Mouse (Mus musculus) spleen, adult 2 months (tissue): Measurements from ENCODE around the gene Mre11a.

Experiments
- CTCF ChIP-seq: fragments of 200-500 bp; IDR thresholded peaks from 2 replicates; pipeline ENCODE4 v1.5.1; 2011; ENCODE audit warnings: mild to moderate bottlenecking, inconsistent platforms; ENCODE audit not compliant: insufficient read depth, insufficient read length, insufficient replicate concordance; ENCODE audit errors: extremely low read depth
- POLR2A ChIP-seq: fragments of 200-500 bp; IDR thresholded peaks from 2 replicates; pipeline ENCODE4 v1.6.1; 2011; ENCODE audit warnings: low read depth, low read length, inconsistent platforms

DNA sequence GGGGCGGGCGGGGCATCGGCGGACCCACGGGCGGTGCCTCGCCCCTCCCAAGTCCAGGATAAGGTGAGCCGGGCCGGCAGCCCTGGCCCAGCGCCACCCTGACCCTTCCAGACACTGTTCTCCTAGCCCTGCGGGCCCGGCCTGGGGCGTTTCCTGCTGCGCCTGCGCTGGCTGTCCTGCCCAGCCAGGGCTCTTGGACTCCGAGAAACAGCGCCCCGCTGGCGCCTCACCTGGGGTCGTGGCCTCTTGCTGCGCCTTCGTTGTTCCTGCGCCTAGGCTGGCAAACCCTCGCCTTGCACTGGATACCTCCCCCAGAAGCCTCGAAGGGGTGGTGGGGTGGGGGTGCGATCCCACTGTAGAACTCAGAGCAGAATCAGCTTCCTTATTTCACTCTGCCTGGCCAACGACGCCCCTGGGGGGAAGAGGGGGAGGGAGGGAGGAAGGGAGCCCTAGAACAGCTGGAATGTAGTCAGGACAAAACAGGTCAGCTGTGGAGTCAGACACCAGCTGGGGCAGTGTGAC lies 32.4 kb upstream of the Mre11a start, which contains the start of gene Fut4:
- no peak for TF ChIP-seq CTCF
- no peak for TF ChIP-seq POLR2A
